Mouse (Mus musculus): ENCODE measurements at regions not wholly inside any gene's neighbourhood (a gene's known extent, or its start where the extent isn't known, plus 50 kb on each side); places are given as distances from the start of the nearest gene placed in this dataset.

DNA sequence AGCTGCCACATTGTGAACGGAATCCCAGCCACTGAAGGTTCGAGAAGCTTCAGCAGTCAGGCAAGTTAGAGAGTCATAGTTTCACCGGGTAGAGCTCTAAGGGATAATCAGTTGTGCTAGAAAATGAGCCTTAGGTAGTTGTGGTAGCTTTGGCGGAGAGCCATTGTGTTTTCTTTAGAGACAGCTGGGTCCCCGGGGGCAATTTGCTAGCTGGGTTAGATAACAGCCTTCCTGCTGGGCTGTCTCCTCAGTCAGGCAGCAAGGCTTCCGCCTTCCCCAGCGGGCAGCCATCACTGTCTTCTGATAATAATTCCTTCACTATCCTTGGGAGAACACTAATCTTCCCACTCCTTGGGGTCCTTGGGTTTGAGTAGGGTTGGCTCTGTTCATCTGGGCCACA lies 81.5 kb upstream of the Ctbp2 start:
- Histone ChIP-seq H3K79me2 (ENCODE audit: control insufficient read depth, insufficient read depth, low read length, poor library complexity) (no peaks in the 10 kb centered on the region), H3K36me3 (ENCODE audit: control insufficient read depth in 1 of 2, insufficient read depth in 2 of 2, low read length in 2 of 2) (no peaks in the 10 kb centered on the region), H3K4me1 (ENCODE audit: control insufficient read depth in 1 of 2, insufficient read depth in 2 of 2, low read length in 2 of 2) (no peaks in the 10 kb centered on the region), H3K27me3 (ENCODE audit: control insufficient read depth in 1 of 2, insufficient read depth in 2 of 2, low read length in 2 of 2) (no peaks in the 10 kb centered on the region), H3K9ac (ENCODE audit: control insufficient read depth, low read depth, low read length, poor library complexity, severe bottlenecking) (no peak overlapping the region), H3K9me3 (replicated peaks; ENCODE audit: insufficient read depth, low read length) (no peaks in the 10 kb centered on the region), H3K27ac (ENCODE audit: control insufficient read depth, low read depth, low read length) (no peak overlapping the region), H3K4me3 (ENCODE audit: control insufficient read depth in 1 of 2, insufficient read depth in 1 of 2, low read depth in 2 of 2, low read length in 2 of 2) (no peak overlapping the region)
- TF ChIP-seq TBP (IDR thresholded peaks at IDR 0.05; ENCODE audit: low read depth, low read length) (no peak), ZC3H11A (IDR thresholded peaks at IDR 0.05; ENCODE audit: low read depth, low read length) (no peak), GABPA (IDR thresholded peaks at IDR 0.05; ENCODE audit: low read depth, low read length) (no peak), SIN3A (IDR thresholded peaks at IDR 0.05; ENCODE audit: low read length) (no peak), USF2 (IDR thresholded peaks at IDR 0.05; ENCODE audit: borderline replicate concordance in 1 of 2, insufficient read depth in 1 of 2, low read depth in 1 of 2, low read length in 2 of 2) (no peak), CHD2 (IDR thresholded peaks at IDR 0.05; ENCODE audit: low read length) (no peak), ELF1 (IDR thresholded peaks at IDR 0.05; ENCODE audit: low read depth, low read length) (no peak)
- DNase-seq (ENCODE audit: low read depth, low spot score): no peak

DNA sequence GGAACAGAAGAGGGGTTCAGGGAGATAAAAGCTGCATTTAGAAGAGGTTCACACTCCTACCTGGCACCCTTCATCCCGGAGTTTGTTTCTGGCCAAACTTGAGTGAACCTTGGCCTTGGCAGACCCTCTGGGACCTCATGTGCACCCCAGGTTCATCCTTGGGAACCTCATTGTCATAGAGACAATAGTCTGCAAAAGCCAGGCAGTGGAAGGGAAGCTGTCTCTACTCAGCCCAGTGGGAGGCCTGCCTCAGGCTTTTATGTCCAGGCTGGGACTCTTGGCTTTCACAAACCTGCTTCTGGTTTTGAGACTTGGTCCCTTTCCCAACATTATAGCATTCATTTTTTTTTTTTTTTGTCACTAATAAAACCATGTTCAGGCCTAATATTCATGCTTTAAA lies 80.3 kb upstream of the Ctbp2 start:
- TF ChIP-seq MYC (IDR thresholded peaks at IDR 0.05; ENCODE audit: low read depth, low read length): no peak
- no peak for TF ChIP-seq JUND (IDR thresholded peaks at IDR 0.05; ENCODE audit: low read depth, low read length)
- no peak for TF ChIP-seq ZMIZ1 (IDR thresholded peaks at IDR 0.05; ENCODE audit: low read depth, low read length)
- no peak for TF ChIP-seq EP300 (IDR thresholded peaks at IDR 0.05; ENCODE audit: low read depth in 1 of 2, low read length in 2 of 2)
- TF ChIP-seq TBP (IDR thresholded peaks at IDR 0.05; ENCODE audit: low read depth, low read length): no peak
- TF ChIP-seq MXI1 (IDR thresholded peaks at IDR 0.05; ENCODE audit: low read depth, low read length): no peak
- TF ChIP-seq ETS1 (IDR thresholded peaks at IDR 0.05; ENCODE audit: low read depth, low read length): no peak
- TF ChIP-seq MYB (IDR thresholded peaks at IDR 0.05; ENCODE audit: low read depth, low read length): no peak
- TF ChIP-seq NRF1 (IDR thresholded peaks at IDR 0.05; ENCODE audit: insufficient read depth, low read depth, low read length, poor library complexity, severe bottlenecking): no peak
- TF ChIP-seq MAX (IDR thresholded peaks at IDR 0.05; ENCODE audit: low read length): no peak
- TF ChIP-seq HCFC1 (IDR thresholded peaks at IDR 0.05; ENCODE audit: low read depth, low read length): no peak
- no peak for TF ChIP-seq GATA1 (IDR thresholded peaks at IDR 0.05; ENCODE audit: low read depth, low read length)
- no peak for TF ChIP-seq ZKSCAN1 (IDR thresholded peaks at IDR 0.05; ENCODE audit: low read depth, low read length)
- no peak for TF ChIP-seq CTCF (IDR thresholded peaks at IDR 0.05 in 2 of 3, conservative IDR thresholded peaks at IDR 0.05 in 1 of 3; ENCODE audit: control insufficient read depth in 1 of 3, insufficient read depth in 1 of 3, low read depth in 2 of 3, low read length in 3 of 3, poor library complexity in 1 of 3, severe bottlenecking in 1 of 3)
- TF ChIP-seq SIN3A (IDR thresholded peaks at IDR 0.05; ENCODE audit: low read length): no peak

More for the DNA sequence above, 80.3 kb upstream of the Ctbp2 start:
- H3K27me3 ChIP-seq (ENCODE audit: control insufficient read depth in 1 of 2, insufficient read depth in 2 of 2, low read length in 2 of 2): no peaks in the 10 kb centered on the region
- no peaks in the 10 kb centered on the region for H3K4me1 ChIP-seq (ENCODE audit: control insufficient read depth in 1 of 2, insufficient read depth in 2 of 2, low read length in 2 of 2)
- H3K79me2 ChIP-seq (ENCODE audit: control insufficient read depth, insufficient read depth, low read length, poor library complexity): no peaks in the 10 kb centered on the region
- no peaks in the 10 kb centered on the region for H3K9me3 ChIP-seq (replicated peaks; ENCODE audit: insufficient read depth, low read length)
- no peak for DNase-seq (ENCODE audit: low read depth, low spot score)
- H3K36me3 ChIP-seq (ENCODE audit: control insufficient read depth in 1 of 2, insufficient read depth in 2 of 2, low read length in 2 of 2): no peaks in the 10 kb centered on the region
- H3K4me3 ChIP-seq (ENCODE audit: control insufficient read depth in 1 of 2, insufficient read depth in 1 of 2, low read depth in 2 of 2, low read length in 2 of 2): no peak overlapping the region
- H3K9ac ChIP-seq (ENCODE audit: control insufficient read depth, low read depth, low read length, poor library complexity, severe bottlenecking): no peak overlapping the region
- H3K27ac ChIP-seq (ENCODE audit: control insufficient read depth, low read depth, low read length): no peak overlapping the region
